Mouse (Mus musculus) CH12.LX (cell line): ENCODE results near the gene Ctnna2. TPM values are rescaled to one million over a fixed set of nuclear protein-coding genes. Genes with fewer than 3 reads are reported as not detected.

Experiments used
- DNase-seq: peaks from one replicate; pipeline ENCODE4 v3.0.0-alpha.2; 2013; ENCODE audit errors: extremely low read depth
- H3K27ac ChIP-seq: 2 replicates; pipeline ENCODE4 v1.5.1; 2012; ENCODE audit warnings: low read depth, mild to moderate bottlenecking, control low read depth, moderate library complexity; ENCODE audit not compliant: insufficient read depth
- H3K27me3 ChIP-seq: replicated peaks from 2 replicates; pipeline ENCODE3; 2012; ENCODE audit warnings: inconsistent platforms
- H3K36me3 ChIP-seq, 2 experiments: replicated peaks in 1 of 2; 2 replicates each; pipeline versions ENCODE3 to v1.6.1; 2012; ENCODE audit warnings: inconsistent platforms in 1 of 2, low read length in 1 of 2, mild to moderate bottlenecking in 1 of 2, mixed read lengths in 1 of 2, moderate library complexity in 1 of 2; ENCODE audit not compliant: control insufficient read depth in 1 of 2, insufficient read depth in 1 of 2
- H3K4me1 ChIP-seq, 2 experiments: 2 replicates each; pipeline ENCODE4 v1.6.1; 2012; ENCODE audit warnings: inconsistent platforms in 1 of 2, moderate library complexity in 1 of 2; ENCODE audit not compliant: insufficient read depth in 2 of 2, control insufficient read depth in 1 of 2
- H3K4me2 ChIP-seq: 2 replicates; pipeline ENCODE4 v1.6.1; 2012; ENCODE audit warnings: low read depth, mild to moderate bottlenecking, control low read depth; ENCODE audit not compliant: poor library complexity, insufficient read depth, severe bottlenecking
- H3K4me3 ChIP-seq, 3 experiments: fragments of 150-350 bp in 1 of 3; sonication (generic) in 1 of 3; replicated peaks in 1 of 3; 2 replicates each; pipeline versions ENCODE3 to v1.5.1; 2011 to 2012; ENCODE audit warnings: low read depth in 2 of 3, low read length in 2 of 3, mild to moderate bottlenecking in 2 of 3, moderate library complexity in 2 of 3, control low read depth in 1 of 3, improper control_type of control experiment in 1 of 3, inconsistent platforms in 1 of 3, mixed read lengths in 1 of 3; ENCODE audit not compliant: poor library complexity in 1 of 3
- H3K79me2 ChIP-seq: replicated peaks from 2 replicates; pipeline ENCODE4 v1.6.1; 2012; ENCODE audit warnings: mild to moderate bottlenecking, moderate library complexity; ENCODE audit not compliant: control insufficient read depth, poor library complexity, insufficient read depth, severe bottlenecking; ENCODE audit errors: extremely low read depth
- H3K9ac ChIP-seq: 2 replicates; pipeline ENCODE4 v1.6.1; 2012; ENCODE audit warnings: low read depth, mild to moderate bottlenecking, control low read depth, moderate library complexity; ENCODE audit not compliant: insufficient read depth
- H3K9me3 ChIP-seq: replicated peaks from 2 replicates; pipeline ENCODE3; 2012; ENCODE audit warnings: low read length, inconsistent platforms, mixed read lengths
- BHLHE40 ChIP-seq: IDR thresholded peaks from 2 replicates; pipeline ENCODE4 v1.6.1; 2011; ENCODE audit warnings: mild to moderate bottlenecking, low read depth, low read length, improper control_type of control experiment
- CHD1 ChIP-seq: IDR thresholded peaks from 2 replicates; pipeline ENCODE4 v1.6.1; 2012; ENCODE audit warnings: low read depth, low read length, improper control_type of control experiment, inconsistent platforms
- CTCF ChIP-seq, 2 experiments: IDR thresholded peaks in 1 of 2; conservative IDR thresholded peaks in 1 of 2; 2 replicates each; pipeline ENCODE4 v1.5.1; 2011 to 2012; ENCODE audit warnings: low read depth in 2 of 2, low read length in 2 of 2, improper control_type of control experiment in 1 of 2, inconsistent platforms in 1 of 2, mild to moderate bottlenecking in 1 of 2, moderate library complexity in 1 of 2
- IRF4 ChIP-seq: IDR thresholded peaks from 2 replicates; pipeline ENCODE4 v1.6.1; 2014; ENCODE audit warnings: low read depth, mild to moderate bottlenecking, inconsistent platforms, low read length, improper control_type of control experiment
- JUN ChIP-seq: IDR thresholded peaks from 2 replicates; pipeline ENCODE4 v1.6.1; 2011; ENCODE audit warnings: low read depth, mild to moderate bottlenecking, low read length, improper control_type of control experiment, moderate library complexity; ENCODE audit not compliant: insufficient read depth
- JUND ChIP-seq: conservative IDR thresholded peaks from 2 replicates; pipeline ENCODE4 v1.6.1; 2011; ENCODE audit warnings: low read depth, low read length, improper control_type of control experiment
- KAT2A ChIP-seq: IDR thresholded peaks from 2 replicates; pipeline ENCODE4 v1.6.1; 2012; ENCODE audit warnings: low read length, improper control_type of control experiment, inconsistent platforms; ENCODE audit not compliant: insufficient replicate concordance
- MAZ ChIP-seq: IDR thresholded peaks from 2 replicates; pipeline ENCODE4 v1.6.1; 2012; ENCODE audit warnings: low read depth, mild to moderate bottlenecking, inconsistent platforms, low read length, improper control_type of control experiment, moderate library complexity
- NELFE ChIP-seq: IDR thresholded peaks from 2 replicates; pipeline ENCODE4 v1.6.1; 2011; ENCODE audit warnings: low read depth, low read length, improper control_type of control experiment
- NRF1 ChIP-seq: IDR thresholded peaks from 2 replicates; pipeline ENCODE4 v1.6.1; 2014; ENCODE audit warnings: low read depth, mild to moderate bottlenecking, inconsistent platforms, low read length, improper control_type of control experiment, moderate library complexity
- PAX5 ChIP-seq: IDR thresholded peaks from 2 replicates; pipeline ENCODE4 v1.6.1; 2012; ENCODE audit warnings: low read length, inconsistent platforms, mixed read lengths
- POLR2A ChIP-seq: IDR thresholded peaks from 2 replicates; pipeline ENCODE4 v1.6.1; 2011; ENCODE audit warnings: low read depth, mild to moderate bottlenecking, improper control_type of control experiment, low read length
- POLR2AphosphoS2 ChIP-seq: IDR thresholded peaks from 2 replicates; pipeline ENCODE4 v1.6.1; 2011; ENCODE audit warnings: low read depth, low read length, improper control_type of control experiment
- SIN3A ChIP-seq: IDR thresholded peaks from 2 replicates; pipeline ENCODE4 v1.6.1; 2012; ENCODE audit warnings: low read length, improper control_type of control experiment, inconsistent platforms
- SMC3 ChIP-seq: IDR thresholded peaks from 2 replicates; pipeline ENCODE4 v1.6.1; 2011; ENCODE audit warnings: low read depth, low read length, improper control_type of control experiment
- TBP ChIP-seq: conservative IDR thresholded peaks from 2 replicates; pipeline ENCODE4 v1.6.1; 2011; ENCODE audit warnings: low read depth, low read length, improper control_type of control experiment
- UBTF ChIP-seq: IDR thresholded peaks from 2 replicates; pipeline ENCODE4 v1.6.1; 2012; ENCODE audit warnings: low read depth, mild to moderate bottlenecking, inconsistent platforms, low read length, improper control_type of control experiment, moderate library complexity
- USF1 ChIP-seq: IDR thresholded peaks from 2 replicates; pipeline ENCODE4 v1.6.1; 2014; ENCODE audit warnings: low read depth, mild to moderate bottlenecking, inconsistent platforms, low read length, improper control_type of control experiment
- USF2 ChIP-seq: conservative IDR thresholded peaks from 2 replicates; pipeline ENCODE4 v1.6.1; 2011; ENCODE audit warnings: low read depth, low read length, improper control_type of control experiment
- ZC3H11A ChIP-seq: IDR thresholded peaks from 2 replicates; pipeline ENCODE4 v1.6.1; 2012; ENCODE audit warnings: low read depth, mild to moderate bottlenecking, inconsistent platforms, low read length, improper control_type of control experiment
- dilution Hi-C: fragments of 300-500 bp; cut with MboI; formaldehyde crosslinking; loops from 2 replicates; pipeline ENCODE4 v1.14.3; 2020; ENCODE audit warnings: low sequenced_read_pairs; ENCODE audit not compliant: extremely low pct_unique_long_range_greater_than_20kb, extremely low pct_ligation_motif_present
- in situ Hi-C: fragments of 300-500 bp; cut with MboI; formaldehyde crosslinking; loops from 3 replicates; pipeline ENCODE4 v1.14.3; 2019; ENCODE audit warnings: low sequenced_read_pairs, low pct_ligation_motif_present, low pct_unique_long_range_greater_than_20kb, mixed read lengths
- polyA plus RNA-seq: library from polyadenylated mRNA; unstranded; fragments of >175 nt; gene quantifications from 2 replicates; pipeline ENCODE4 v1.2.1, GENCODE M21; 2012; ENCODE audit warnings: low read depth; ENCODE audit not compliant: insufficient read length
- total RNA-seq, 2 experiments: library from RNA; depleted of rRNA; stranded (reverse); fragments of 300-350 nt in 1 of 2; fragments of >200 nt in 1 of 2; gene quantifications; 2 replicates each; pipeline ENCODE4 v1.2.3; 2012 to 2014

Gene Ctnna2
- total and polyA plus RNA-seq, 3 experiments, result not detected

DNA sequence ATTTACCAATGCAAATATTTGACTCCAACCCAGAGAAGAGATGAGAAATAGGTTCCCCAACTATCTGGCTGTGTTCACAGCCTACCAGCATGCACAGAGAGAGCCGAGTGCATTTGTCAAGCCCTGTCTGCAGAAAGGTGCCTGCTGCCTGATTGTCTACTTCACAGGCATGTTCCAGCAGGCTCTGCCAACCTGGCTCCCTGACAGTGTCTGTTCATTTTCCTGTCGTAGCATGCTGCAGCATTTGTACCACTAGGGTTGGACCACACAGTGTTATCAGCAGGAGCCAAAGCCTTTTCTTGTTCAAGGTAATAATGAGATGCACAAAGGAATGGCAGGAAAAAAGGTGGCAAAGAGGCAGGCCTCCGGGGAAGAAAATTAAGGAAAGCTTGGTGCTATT lies 1001.7 kb downstream of the Ctnna2 start:
- no peaks in the 10 kb centered on the region for H3K36me3 ChIP-seq
- H3K4me2 ChIP-seq, result no peak overlapping the region
- in situ Hi-C loops, result no loop called here
- H3K79me2 ChIP-seq, result no peaks in the 10 kb centered on the region
- no peak for TF ChIP-seq POLR2AphosphoS2
- TF ChIP-seq, all 38 proteins: peak for 0
- DNase-seq, result no peak
- no peaks in the 10 kb centered on the region for H3K27me3 ChIP-seq
- peaks cover 47% of the 10 kb centered on the region for H3K9me3 ChIP-seq
- H3K27ac ChIP-seq, result no peak overlapping the region
- dilution Hi-C loops, result no loop called here
- H3K4me3 ChIP-seq, result no peak overlapping the region
- H3K4me1 ChIP-seq, result no peaks in the 10 kb centered on the region
- no peak overlapping the region for H3K9ac ChIP-seq

GRCm38 (mm10) chr6:76974297-76974696 lies 1005.2 kb downstream of the Ctnna2 start:
- Histone ChIP-seq H3K27me3 (no peaks in the 10 kb centered on the region), H3K4me2 (no peak overlapping the region), H3K4me3 (no peak overlapping the region), H3K4me1 (no peaks in the 10 kb centered on the region), H3K27ac (no peak overlapping the region), H3K79me2 (no peaks in the 10 kb centered on the region), H3K9me3 (peaks cover 32% of the 10 kb centered on the region), H3K9ac (no peak overlapping the region), H3K36me3 (no peaks in the 10 kb centered on the region)
- dilution Hi-C loops (no loop called here), in situ Hi-C loops (no loop called here)
- no peak for DNase-seq
- TF ChIP-seq SIN3A, result no peak
- no peak for TF ChIP-seq NRF1
- no peak for TF ChIP-seq POLR2A
- TF ChIP-seq KAT2A, result no peak
- no peak for TF ChIP-seq USF2
- TF ChIP-seq USF1, result no peak
- TF ChIP-seq ZC3H11A, result no peak
- no peak for TF ChIP-seq BHLHE40
- TF ChIP-seq NELFE, result no peak
- no peak for TF ChIP-seq IRF4
- no peak for TF ChIP-seq CHD1
- no peak for TF ChIP-seq PAX5
- TF ChIP-seq UBTF, result no peak
- TF ChIP-seq TBP, result no peak
- no peak for TF ChIP-seq SMC3
- no peak for TF ChIP-seq JUN
- no peak for TF ChIP-seq MAZ
- no peak for TF ChIP-seq CTCF (conservative IDR thresholded peaks at IDR 0.05 in 1 of 2, IDR thresholded peaks at IDR 0.05 in 1 of 2; ENCODE audit: low read depth in 2 of 2, low read length in 2 of 2)
- TF ChIP-seq JUND, result no peak
